Mouse (Mus musculus) frontal cortex, postnatal 14 days (tissue): ENCODE results near the gene Ppp1ca.
A peak's percentile ranks its signal among the peaks of the same experiment; 100 is the strongest.

Source experiments
- DNase-seq, 2 experiments: peaks; one replicate each; pipeline ENCODE4 v3.0.0; 2022; ENCODE audit warnings: low spot score in 2 of 2

Ppp1ca gene

GRCm38 (mm10) chr19:4154437-4155222 lies 37.2 kb upstream of the Ppp1ca start:
- DNase-seq = no peak

GRCm38 (mm10) chr19:4155223-4156072 lies 36.4 kb upstream of the Ppp1ca start:
- no peak for DNase-seq

- no peak for DNase-seq
These were observed 35.7 kb upstream of the Ppp1ca start for GRCm38 (mm10) chr19:4156073-4156579.

- DNase-seq = no peak
These were observed 35.1 kb upstream of the Ppp1ca start for GRCm38 (mm10) chr19:4156771-4157170.

GRCm38 (mm10) chr19:4159049-4159448 lies 32.8 kb upstream of the Ppp1ca start:
- no peak for DNase-seq

GRCm38 (mm10) chr19:4162646-4163542 lies 29.0 kb upstream of the Ppp1ca start, which contains the start of gene Rps6kb2:
Gene Rps6kb2 (minus strand): TSS chr19:4163354.
- peak; percentile 95 to 96 for DNase-seq

GRCm38 (mm10) chr19:4163543-4163887 lies 28.4 kb upstream of the Ppp1ca start:
- no peak for DNase-seq

- DNase-seq = no peak
These were observed 27.8 kb upstream of the Ppp1ca start for GRCm38 (mm10) chr19:4164100-4164499.

GRCm38 (mm10) chr19:4164721-4165120 lies 27.1 kb upstream of the Ppp1ca start:
- DNase-seq = no peak

GRCm38 (mm10) chr19:4166678-4167476 lies 25.0 kb upstream of the Ppp1ca start:
- DNase-seq = no peak

GRCm38 (mm10) chr19:4169378-4169784 lies 22.5 kb upstream of the Ppp1ca start:
- peak; percentile 99 to 100 for DNase-seq

GRCm38 (mm10) chr19:4169810-4170209 lies 22.1 kb upstream of the Ppp1ca start:
- no peak for DNase-seq

GRCm38 (mm10) chr19:4170723-4171392 lies 21.0 kb upstream of the Ppp1ca start:
- DNase-seq = no peak

- DNase-seq = no peak
These were observed 20.2 kb upstream of the Ppp1ca start for GRCm38 (mm10) chr19:4171393-4172290.

- DNase-seq = no peak
These were observed 18.9 kb upstream of the Ppp1ca start for GRCm38 (mm10) chr19:4172925-4173324.

- no peak for DNase-seq
These were observed 16.4 kb upstream of the Ppp1ca start, which contains the start of gene Carns1 for GRCm38 (mm10) chr19:4175368-4175947. Gene Carns1 (minus strand): TSS chr19:4175479.

GRCm38 (mm10) chr19:4180411-4180810 lies 11.5 kb upstream of the Ppp1ca start:
- DNase-seq = no peak

GRCm38 (mm10) chr19:4181892-4182291 lies 10.0 kb upstream of the Ppp1ca start:
- peak; percentile 62 to 64 for DNase-seq

- DNase-seq = no peak
These were observed 8.2 kb upstream of the Ppp1ca start for GRCm38 (mm10) chr19:4183689-4184088.
